Mouse (Mus musculus) kidney, adult 2 months (tissue): ENCODE measurements around the gene Olfr948. TPM values are rescaled to one million over a fixed set of nuclear protein-coding genes. Genes with fewer than 3 reads are reported as not detected.

ENCODE experiments used
- DNase-seq: peaks from one replicate; pipeline ENCODE4 v3.0.0; 2021
- H3K27ac ChIP-seq: fragments of 200-500 bp; 2 replicates; pipeline ENCODE4 v1.5.1; 2012; ENCODE audit warnings: low read depth, low read length, control low read depth, inconsistent platforms; ENCODE audit not compliant: insufficient read depth
- H3K27me3 ChIP-seq: fragments of 200-500 bp; replicated peaks from 2 replicates; pipeline ENCODE4 v1.6.1; 2012; ENCODE audit warnings: mild to moderate bottlenecking, moderate library complexity, low read length, inconsistent platforms; ENCODE audit not compliant: control insufficient read depth, insufficient read depth
- H3K36me3 ChIP-seq: fragments of 200-500 bp; 2 replicates; pipeline ENCODE4 v1.6.1; 2012; ENCODE audit warnings: mild to moderate bottlenecking, moderate library complexity, low read length, inconsistent platforms; ENCODE audit not compliant: control insufficient read depth, insufficient read depth
- H3K4me1 ChIP-seq: fragments of 200-500 bp; 2 replicates; pipeline ENCODE4 v1.6.1; 2011; ENCODE audit warnings: low read length; ENCODE audit not compliant: control insufficient read depth, insufficient read depth
- H3K4me3 ChIP-seq: fragments of 200-500 bp; 2 replicates; pipeline ENCODE4 v1.5.1; 2011; ENCODE audit warnings: mild to moderate bottlenecking, low read depth, low read length, control low read depth; ENCODE audit not compliant: insufficient read depth
- CTCF ChIP-seq: fragments of 200-500 bp; conservative IDR thresholded peaks from 2 replicates; pipeline ENCODE4 v1.5.1; 2011; ENCODE audit warnings: low read depth, mild to moderate bottlenecking, control low read depth, low read length, moderate library complexity, mixed read lengths; ENCODE audit not compliant: insufficient read depth, insufficient read length
- POLR2A ChIP-seq: fragments of 200-500 bp; IDR thresholded peaks from one replicate; pipeline ENCODE4 v1.6.1; 2011; ENCODE audit warnings: low read depth, low read length, control low read depth
- WGBS: fragments of 180-500 bp; shearing (Covaris S2); methylation state at CpG from one replicate; pipeline ENCODE4 v1.1.7; 2018; 5-methylcytosine and 5-hydroxymethylcytosine counted together
- polyA plus RNA-seq: library from polyadenylated mRNA; depleted of rRNA; stranded (reverse); fragments of >200 nt; gene quantifications from 2 replicates; pipeline ENCODE4 v1.2.3, GENCODE M21; 2012; rRNA removed

Olfr948 gene
- polyA plus RNA-seq: not detected in 2 replicates

GRCm38 (mm10) chr9:39325945-39326344 lies at the start of gene Olfr948:
Gene Olfr948 (minus strand): TSS chr9:39326045.
- H3K36me3 ChIP-seq: no peaks in the 10 kb centered on the region
- TF ChIP-seq POLR2A: no peak
- TF ChIP-seq CTCF: no peak
- no peak within 1 kb of the TSS for H3K4me3 ChIP-seq
- no peaks in the 10 kb centered on the region for H3K4me1 ChIP-seq
- no peak for DNase-seq
- no peaks in the 10 kb centered on the region for H3K27me3 ChIP-seq
- no peak within 1 kb of the TSS for H3K27ac ChIP-seq

GRCm38 (mm10) chr9:39287136-39287535 lies 38.7 kb downstream of the Olfr948 start:
- no peak for DNase-seq
- Histone ChIP-seq H3K27me3 (no peaks in the 10 kb centered on the region), H3K4me3 (no peak overlapping the region), H3K36me3 (no peaks in the 10 kb centered on the region), H3K27ac (no peak overlapping the region), H3K4me1 (no peaks in the 10 kb centered on the region)
- WGBS: 62% methylated on average over 2 of the region's 2 CpGs
- TF ChIP-seq CTCF (no peak), POLR2A (no peak)

DNA sequence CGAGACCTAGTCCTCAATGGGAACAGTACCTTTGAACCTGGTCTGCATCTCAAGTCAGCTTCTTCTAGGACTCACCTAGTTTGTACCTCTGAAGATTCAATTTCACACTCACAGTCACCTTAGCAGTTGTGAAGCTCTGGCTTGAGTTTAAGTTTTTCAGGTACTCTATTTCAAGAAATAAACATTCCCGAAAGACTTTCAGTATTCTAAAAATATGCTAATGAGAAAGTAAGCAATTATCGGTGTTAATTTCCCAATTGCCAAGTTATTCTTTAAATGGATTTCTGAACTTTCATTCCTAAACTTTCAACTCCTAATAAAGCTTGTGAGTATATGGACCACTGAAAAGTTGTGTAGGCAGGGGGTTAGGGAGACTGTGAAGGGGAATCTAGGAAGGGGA lies 49.1 kb downstream of the Olfr948 start, which contains the start of gene Olfr945:
Olfr945 (minus strand) TSS at position 101 of the 400 bp plus-strand sequence.
- Histone ChIP-seq H3K4me3 (no peak within 1 kb of the TSS), H3K4me1 (no peaks in the 10 kb centered on the region), H3K36me3 (no peaks in the 10 kb centered on the region), H3K27me3 (no peaks in the 10 kb centered on the region), H3K27ac (no peak within 1 kb of the TSS)
- WGBS: 84% methylated on average over 3 of the region's 3 CpGs
- no peak for DNase-seq
- no peak for TF ChIP-seq POLR2A
- no peak for TF ChIP-seq CTCF

Other genes starting within 250 kb of the Olfr948 start
- gene Olfr938, start 247.2 kb downstream of the Olfr948 start, polyA plus RNA-seq: not detected in 2 replicates
- not detected in 2 replicates for gene Olfr27, start 197.9 kb downstream of the Olfr948 start, polyA plus RNA-seq
- not detected in 2 replicates for gene Olfr943, start 159.7 kb downstream of the Olfr948 start, polyA plus RNA-seq
- not detected in 2 replicates for gene Olfr944, start 124.1 kb downstream of the Olfr948 start, polyA plus RNA-seq
- gene Olfr1537, start 76.1 kb downstream of the Olfr948 start, polyA plus RNA-seq: not detected in 2 replicates
- not detected in 2 replicates for gene Olfr945, start 49.2 kb downstream of the Olfr948 start, polyA plus RNA-seq
- not detected in 2 replicates for gene Olfr951, start 61.4 kb upstream of the Olfr948 start, polyA plus RNA-seq
- not detected in 2 replicates for gene Olfr952, start 101.1 kb upstream of the Olfr948 start, polyA plus RNA-seq
- not detected in 2 replicates for gene Olfr954, start 130.7 kb upstream of the Olfr948 start, polyA plus RNA-seq
- not detected in 2 replicates for gene Olfr955, start 145.9 kb upstream of the Olfr948 start, polyA plus RNA-seq
- gene Olfr44, start 167.9 kb upstream of the Olfr948 start, polyA plus RNA-seq: not detected in 2 replicates
- not detected in 2 replicates for gene Olfr957, start 189.8 kb upstream of the Olfr948 start, polyA plus RNA-seq
- not detected in 2 replicates for gene Olfr958, start 228.0 kb upstream of the Olfr948 start, polyA plus RNA-seq
- gene Olfr959, start 249.5 kb upstream of the Olfr948 start, polyA plus RNA-seq: not detected in 2 replicates